Mouse (Mus musculus) cerebellum, adult 11 months (tissue): Measurements from ENCODE around the gene Bicc1.
A peak's percentile ranks its signal among the peaks of the same experiment; 100 is the strongest.

Experiments
- DNase-seq: peaks from one replicate; pipeline ENCODE4 v3.0.0; 2022

Bicc1 gene

DNA sequence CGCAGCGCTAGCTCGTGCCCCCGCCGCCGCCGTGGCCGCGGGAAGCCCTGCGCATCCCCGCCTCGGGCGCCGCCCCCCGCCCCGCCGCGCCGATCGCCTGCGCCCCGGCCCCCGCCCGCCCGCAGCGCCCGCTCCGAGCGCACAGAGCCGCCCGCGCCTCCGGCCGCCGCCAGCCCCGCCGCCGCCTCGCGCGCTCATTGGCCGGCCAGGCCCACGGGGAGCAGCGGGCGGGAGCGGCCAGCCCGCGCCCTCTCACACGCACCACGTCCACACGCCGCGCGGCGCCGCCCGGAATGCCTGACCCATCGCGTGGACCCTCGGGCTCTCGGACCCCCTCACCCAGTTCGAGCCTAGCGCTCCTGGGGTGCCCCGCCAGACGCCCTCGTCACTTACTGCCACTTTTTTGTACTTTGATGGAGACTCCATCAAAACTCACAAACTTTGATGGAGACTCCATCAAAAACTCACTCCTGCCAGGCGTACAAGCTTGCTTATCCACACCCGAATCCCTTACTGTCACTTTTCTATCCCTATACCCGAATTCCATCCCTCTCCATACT is at the start of gene Bicc1:
Gene Bicc1, minus strand, starts transcription at position 25 of the 560 bp plus-strand sequence.
- DNase-seq = no peak

DNA sequence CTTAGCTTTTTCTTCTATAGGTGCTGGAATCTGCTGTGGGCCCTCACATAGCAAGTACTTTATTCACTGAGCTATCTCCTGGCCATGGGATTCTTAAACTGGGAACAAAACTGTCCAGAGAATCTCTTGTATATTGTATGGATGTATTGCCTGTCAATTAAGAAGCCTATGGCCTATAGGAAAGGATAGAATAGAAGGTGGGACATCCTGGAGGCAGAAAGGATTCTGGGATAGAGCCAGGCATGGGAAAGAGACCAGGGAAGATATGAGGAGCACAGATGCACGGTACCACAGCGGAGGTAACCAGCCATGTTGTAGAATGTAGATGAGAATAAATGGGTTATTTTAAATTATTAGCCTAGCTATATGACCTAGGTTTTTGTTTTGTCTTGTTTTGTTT is 42.0 kb upstream of the Bicc1 start:
- DNase-seq = no peak

DNA sequence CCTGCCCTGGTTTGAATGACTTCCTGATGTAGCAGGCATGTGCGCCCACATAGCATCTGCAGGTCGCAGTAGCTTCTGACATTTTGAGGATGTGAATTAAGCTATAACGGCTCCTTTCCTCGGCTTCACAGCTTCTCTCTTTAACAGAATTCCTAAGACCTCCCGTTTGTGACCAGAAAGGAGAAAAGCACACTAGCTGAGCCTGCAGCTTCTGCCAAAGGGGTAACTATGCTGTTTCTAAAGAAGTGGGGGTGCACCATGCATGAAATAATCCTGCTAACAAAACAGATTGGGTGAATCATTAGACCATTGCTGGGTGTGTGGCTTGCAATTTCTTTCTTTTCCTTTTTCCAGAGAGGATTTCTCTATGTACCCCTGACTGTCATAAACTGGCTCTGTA is 41.5 kb upstream of the Bicc1 start:
- DNase-seq = no peak

DNA sequence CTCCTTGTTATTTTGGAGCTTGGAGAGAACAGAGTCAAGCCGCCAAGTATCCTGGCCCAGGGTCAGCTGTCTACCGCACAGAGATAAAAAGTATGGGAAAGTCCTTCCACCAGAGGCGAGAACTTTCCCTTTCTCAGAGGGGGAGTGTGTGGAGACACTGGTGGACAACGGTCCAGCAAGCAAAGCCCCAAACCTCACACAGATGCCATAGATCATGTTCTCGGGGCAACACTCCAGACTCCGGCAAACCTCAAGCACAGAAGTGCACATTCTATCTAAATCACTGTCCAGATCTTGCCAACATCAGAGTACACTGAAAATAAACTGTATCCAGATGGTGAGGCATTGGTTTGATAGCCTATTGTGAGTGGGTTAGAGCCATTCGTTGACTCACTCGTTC is 39.2 kb upstream of the Bicc1 start:
- DNase-seq = no peak

DNA sequence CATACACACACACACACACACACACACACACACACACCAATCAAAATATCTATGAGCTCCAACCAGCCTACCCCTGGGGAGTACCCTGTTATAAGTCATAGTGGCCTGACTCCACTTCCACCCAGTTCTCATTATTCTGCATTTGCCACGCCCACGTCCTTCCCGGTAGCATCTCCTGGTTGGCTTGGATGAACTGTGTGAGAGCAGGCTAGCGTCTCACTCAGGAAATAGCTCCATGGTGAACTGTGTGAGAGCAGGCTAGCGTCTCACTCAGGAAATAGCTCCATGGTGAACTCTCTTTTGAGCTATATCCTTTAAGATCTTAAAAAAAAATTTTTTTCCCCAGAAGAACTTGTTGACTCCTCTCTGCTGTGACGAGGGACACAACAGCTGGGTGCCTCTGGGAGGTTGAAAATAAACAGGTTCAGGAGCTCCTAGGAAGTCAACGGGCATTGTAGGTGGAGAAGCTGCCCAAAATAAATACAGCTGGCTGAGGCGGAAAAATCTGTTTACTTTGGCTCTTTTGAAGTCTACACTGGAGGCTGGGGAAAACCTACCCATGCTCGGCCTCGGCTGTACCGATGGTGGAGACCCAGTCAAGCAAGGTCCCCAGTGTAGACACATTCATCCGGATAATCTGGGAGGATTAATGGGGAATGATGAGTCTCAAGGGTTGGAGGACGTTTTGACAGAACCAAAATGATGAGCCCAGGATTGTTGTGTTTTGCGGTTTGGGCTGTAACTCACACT is 37.7 kb upstream of the Bicc1 start:
- DNase-seq = no peak

DNA sequence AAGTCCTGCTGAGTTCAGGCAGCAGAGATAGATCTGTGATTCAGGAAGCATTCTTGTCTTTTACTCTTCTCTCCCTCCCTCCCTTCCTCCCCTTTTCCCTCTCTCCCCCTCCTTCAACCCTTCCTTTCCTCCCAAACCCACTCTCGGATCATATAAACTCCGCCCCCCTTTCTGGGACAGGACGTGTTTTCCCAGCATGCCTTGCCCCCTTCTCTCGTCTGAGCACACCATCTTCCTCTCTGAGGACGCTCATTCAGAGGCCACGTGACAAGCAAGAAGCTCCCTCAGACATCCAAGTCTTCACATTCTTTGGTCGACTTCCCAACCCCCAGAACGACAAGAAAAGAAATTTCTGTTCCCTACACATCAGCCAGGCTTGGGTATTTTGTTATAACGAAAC is 36.0 kb upstream of the Bicc1 start:
- DNase-seq = no peak

DNA sequence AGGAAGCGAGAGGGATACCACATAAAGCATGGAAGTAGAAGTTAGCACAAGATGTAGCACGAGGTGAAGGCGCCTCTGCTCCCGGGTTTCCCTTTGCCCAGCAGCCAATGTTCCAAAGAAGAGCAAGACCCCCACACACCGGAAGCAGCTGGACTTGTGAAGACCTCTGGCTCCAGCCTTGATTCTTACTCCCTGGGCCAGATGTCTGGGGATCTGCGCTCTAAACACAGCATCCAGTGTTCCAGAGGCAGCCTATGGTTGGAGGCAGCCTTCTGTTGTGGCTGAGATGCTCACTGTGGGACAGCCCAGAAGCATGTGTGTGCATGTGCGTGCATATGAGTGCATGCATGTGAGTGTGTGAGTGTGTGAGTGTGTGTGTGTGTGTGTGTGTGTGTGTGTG is 35.2 kb upstream of the Bicc1 start:
- no peak for DNase-seq

DNA sequence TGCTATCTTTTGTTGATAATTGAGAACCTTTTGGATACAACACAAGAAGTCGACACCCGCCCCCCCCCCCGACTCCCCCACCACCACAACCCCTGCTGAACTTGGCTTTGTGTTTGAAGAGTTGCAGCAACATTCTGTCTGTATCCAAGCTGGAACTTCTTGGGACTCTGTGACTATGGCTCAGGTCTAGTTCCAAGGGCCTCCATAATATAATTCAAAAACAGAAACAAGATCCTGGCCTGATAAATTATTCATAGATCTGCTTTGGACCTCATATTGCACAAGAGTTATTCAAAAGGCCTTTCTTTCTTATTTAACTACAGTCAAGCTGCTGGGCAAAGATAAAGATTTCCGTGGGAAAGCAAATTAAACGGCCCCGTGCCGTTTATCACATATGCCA is 33.8 kb upstream of the Bicc1 start:
- DNase-seq = no peak

DNA sequence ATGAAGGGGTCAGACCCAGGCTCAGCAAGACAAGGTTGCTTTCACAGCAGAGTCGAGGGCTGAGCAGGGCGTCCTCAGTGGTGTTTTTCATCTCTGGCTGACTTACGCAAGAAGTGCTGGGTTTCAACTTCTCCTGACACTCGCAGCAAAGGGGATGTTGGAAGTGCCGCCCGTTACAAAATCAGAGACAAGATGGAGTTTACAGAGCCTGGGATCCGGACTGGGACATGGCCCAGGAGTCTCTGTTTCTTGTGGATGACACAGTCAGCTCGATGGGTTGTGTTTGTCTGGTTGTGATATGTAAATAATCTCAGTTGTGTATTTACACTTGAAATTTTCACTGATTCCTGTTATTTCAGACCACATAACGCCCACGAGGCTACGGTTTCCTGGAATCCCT is 33.4 kb upstream of the Bicc1 start:
- no peak for DNase-seq

DNA sequence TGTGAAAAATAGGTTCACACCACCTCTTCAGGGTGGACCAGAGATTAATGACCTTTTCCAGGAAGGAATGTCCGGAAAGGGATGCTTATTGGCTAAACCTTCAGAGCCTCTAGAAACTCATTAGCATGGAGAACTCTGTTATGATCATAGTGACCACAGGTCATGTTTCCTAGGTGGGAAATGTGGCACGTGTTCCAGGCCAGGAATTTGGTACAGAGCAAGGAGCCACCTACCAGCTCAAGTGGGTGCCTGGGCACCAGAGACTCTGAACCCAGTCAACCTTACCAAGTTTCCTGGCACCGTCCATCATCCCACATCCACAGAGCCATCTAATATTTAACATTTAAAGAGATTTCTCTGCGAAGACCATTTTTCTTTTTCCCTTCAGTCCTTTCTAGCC is 29.2 kb upstream of the Bicc1 start:
- DNase-seq = no peak

DNA sequence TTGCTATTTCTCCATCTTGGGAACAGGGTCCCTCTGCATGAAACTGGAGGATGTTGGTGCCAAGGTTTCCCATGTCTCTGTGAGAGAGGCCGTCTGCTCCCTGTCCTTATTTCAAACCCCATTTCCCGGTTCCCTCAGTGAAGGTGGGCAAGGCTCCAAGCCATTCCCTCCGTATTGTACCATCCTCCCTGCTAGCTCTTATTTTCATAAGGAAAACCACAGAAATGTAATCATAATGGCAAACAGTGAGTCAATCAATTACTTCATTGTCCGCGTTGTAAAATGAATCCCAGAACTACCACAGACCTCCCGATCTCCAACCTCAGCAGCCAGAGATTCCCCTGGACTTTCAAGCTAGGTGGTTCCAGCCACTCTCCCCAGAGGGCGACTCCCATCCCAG is 25.6 kb upstream of the Bicc1 start:
- no peak for DNase-seq

DNA sequence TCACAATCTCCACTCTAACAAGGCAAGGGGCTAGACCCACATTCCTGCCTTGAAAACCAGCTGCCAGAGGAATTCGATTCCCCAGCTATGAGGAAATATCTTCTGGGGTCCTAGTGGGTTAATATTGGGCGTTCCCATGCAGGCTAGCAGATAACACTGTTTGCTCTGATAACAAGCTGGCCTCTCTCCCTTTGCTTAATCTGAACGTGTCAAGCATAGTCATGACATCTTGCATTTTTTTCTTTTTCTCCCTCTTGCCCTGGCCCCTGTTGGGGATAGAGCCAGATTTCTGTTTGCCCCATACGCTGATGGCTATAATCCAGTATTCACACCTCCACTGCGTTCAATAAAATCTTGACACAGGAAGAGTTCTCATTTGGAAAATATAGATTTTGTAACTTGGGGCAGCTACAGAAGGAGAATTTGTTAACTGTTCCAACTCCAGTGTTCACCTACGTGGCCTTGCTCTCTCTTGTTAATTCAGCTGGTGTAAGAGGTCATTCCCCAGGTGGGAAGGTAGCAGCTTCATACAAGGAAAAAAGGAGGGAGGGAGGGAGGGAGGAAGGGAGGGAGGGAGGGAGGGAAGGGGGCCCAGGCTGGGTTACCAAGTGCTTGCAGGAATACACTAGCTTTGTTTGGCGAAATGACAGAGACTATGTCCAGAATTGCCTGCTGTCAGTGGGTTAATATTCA is 24.0 kb upstream of the Bicc1 start:
- no peak for DNase-seq

DNA sequence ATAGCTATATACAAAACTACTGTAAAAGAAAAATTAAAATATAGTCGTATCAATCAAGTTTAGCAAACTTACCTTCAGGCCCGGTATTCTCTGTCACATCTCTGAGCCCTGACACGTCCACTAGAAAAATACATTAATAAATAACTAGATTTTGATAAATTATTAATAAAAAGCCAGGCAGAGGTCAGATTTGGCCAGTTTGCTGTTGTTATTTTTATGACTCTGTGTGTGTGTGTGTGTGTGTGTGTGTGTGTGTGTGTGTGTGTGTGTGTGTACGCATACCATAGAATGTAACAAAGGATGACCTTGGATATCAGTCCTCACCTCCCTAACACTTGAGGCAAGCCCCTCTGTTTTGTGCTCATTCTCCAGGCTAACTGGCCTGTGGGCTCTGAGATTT is 22.4 kb upstream of the Bicc1 start:
- DNase-seq = no peak

DNA sequence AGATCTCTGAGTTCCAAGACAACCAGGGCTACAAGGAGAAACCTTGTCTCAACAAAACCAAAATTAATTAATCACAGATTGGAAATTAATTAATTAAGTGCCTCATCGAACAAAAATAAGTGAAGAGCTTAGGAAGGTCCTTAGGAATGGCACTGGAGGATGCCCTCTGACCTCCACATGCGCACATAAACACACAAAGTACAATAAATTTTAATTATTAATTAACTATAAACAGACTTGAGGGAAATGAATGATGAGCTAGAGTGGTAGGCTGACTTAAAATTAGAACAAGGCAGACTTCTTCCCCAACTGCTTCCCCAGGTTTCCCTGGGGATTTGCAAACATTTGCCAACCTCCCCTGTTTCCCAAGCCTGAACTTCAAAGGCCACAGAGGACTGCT is 21.6 kb upstream of the Bicc1 start:
- no peak for DNase-seq

DNA sequence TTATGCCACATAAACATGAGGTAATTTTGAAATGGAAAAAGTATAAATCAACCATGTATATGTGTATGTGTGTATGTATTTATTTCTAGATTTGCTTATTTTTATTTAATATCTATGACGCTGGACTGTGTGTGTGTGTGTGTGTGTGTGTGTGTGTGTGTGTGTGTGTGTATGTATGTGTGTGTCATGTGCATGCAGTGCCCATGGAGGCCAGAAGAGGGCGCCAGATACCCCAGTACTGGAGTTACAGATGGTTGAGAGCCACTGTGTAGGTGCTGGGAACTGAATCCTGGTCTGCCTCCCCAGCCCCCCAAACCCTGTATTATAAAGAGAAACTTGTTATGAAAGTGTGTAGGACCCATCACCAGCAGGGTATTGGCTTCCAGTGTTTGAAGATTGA is 20.6 kb upstream of the Bicc1 start:
- DNase-seq = no peak

DNA sequence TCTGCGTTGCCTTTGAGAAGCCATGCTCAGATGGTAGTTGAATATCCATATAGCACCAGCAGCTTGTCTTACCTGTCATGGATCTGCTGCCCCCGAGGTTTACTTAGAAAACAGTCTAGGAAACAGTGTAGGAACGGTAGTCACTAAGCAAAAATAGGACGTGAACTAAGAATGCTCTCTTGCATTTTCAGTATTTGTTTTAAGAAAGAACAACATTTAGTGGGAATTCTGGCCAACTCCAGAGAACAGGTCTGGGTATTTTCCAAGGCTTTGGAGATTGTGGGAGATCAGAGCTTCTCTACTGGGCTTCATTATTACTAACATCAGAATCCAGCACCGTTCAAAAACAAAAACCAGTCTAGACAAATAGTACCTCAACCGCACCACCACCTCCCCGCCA is 17.7 kb upstream of the Bicc1 start:
- DNase-seq = no peak

DNA sequence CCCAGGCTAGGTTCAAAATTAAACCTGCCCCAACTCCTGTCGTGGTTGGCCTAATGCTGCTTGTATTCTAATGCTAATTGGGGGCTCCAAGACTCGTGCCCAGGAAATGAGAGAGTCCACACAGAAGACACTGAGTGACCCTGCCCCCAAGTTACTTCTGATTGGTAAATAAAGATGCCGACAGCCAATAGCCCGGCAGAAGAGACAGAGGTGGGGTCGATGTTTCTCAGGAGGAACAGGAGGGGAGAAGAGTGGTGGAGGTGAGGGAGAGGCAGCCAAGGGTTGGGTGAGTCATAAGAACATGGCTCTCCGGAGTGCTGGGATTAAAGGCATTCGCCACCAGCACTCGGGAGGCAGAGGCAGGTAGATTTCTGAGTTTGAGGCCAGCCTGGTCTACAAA is 16.8 kb upstream of the Bicc1 start:
- DNase-seq = no peak

DNA sequence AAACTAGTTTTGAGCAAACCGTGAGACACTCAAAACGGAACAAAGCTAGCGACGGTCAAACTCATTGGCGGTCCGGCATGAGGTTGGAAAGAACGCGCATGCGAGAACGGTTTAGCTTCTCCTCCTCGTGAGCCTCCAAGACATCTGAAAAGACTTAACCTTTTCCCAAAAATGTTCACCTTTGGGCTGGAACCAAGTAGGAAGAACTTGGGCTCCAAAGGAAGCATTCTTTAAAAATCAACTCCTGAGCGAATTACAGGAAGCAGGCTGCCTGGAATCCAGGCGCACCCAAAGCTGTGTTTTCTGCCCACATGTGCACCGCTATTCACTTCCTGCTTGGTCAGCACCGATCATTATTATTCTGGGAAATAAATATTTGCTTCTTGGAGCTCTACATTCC is 15.8 kb upstream of the Bicc1 start:
- DNase-seq = no peak

DNA sequence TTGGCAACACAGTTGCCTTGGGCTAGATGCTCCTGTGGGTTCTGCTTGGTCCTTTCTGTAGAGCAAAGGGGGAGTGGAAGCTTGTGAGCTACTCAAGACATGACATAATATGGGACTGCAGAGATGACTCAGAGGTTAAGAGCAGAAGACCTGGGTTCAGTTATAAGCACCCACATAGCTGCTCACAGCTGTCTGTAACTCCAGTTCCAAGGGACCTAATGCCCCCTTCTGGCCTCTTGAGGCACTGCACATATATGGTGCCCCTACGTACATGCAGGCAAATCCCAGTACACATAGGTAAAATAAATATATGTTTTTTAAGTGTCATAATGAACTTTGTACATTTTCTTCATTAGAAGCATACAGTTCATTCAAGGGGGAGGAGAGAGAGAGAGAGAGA is 11.9 kb upstream of the Bicc1 start:
- DNase-seq = no peak

DNA sequence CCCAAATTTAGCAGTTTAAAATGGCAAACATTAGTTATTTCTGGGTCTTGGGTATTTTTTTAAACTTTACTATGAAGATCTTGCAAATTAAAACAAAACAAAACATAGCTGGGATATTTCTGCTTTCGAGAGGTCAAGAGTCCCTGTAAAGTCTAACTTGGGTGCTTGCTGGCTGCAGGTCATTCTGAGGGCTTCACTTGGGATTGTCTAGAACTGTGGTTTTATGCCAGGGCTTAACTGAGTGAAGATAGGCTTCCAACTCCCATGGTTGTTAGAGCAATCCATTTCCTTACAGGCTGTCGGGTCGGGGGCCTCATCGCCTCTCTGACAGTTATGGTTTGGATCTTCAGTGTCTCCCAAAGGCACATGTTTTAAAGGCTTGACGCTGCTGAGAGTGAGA is 11.3 kb upstream of the Bicc1 start:
- no peak for DNase-seq

DNA sequence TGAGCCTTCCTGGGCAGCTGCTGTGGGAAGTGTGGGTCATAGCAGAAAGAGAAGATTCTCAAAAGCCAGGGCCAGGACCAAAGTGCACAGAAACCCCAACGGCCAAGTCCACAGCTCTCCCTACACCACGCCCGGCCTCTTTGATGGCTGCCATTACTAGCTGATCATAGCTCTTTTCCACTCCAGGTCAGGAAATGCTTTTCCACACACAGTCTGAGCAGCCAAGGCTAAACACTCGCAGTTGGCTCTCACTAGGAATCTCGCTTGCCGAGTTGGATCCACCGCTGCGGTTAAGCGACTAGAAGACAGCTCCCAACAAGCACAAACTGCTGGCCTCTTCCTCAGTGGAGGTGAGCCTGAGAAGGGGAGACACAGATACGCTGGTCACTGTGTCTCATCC is 10.3 kb upstream of the Bicc1 start:
- no peak for DNase-seq

DNA sequence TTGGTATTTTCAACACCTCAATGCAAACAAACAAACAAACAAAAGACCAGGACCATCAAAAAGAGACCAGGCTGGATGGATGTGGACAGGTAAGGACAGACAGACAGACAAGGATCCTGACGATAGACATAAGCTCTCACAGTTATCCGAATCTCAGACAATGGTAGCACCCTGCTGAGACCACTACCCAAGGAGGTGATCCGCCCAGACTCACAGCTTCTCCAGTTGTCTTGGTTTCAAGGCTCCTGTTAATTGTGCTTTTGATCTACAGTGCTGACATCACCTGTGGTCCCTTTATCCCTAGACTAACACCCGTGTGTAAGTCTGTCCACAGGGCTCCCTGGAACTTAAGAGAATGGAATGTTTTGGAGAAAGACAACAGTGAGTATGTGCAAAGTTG is 9.7 kb upstream of the Bicc1 start:
- no peak for DNase-seq

DNA sequence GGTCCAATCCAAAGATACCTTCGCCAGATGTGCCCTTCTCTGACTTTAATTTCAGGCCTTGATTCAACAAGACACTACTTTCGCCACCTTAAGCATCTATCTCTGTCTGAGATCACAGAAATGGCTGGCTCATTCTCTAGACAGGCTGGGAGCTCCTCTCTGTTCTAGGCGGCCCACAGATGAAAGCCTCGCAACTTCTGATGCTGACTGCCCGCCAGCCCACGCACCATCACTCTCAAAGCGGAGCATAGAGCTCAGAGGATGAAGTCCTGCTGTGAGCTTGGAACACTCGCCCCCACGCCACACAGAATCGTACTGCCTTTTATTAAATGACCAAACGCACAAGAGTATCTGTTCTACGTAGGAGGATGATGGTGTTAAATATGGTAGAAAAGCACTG is 949 bp upstream of the Bicc1 start:
- no peak for DNase-seq

DNA sequence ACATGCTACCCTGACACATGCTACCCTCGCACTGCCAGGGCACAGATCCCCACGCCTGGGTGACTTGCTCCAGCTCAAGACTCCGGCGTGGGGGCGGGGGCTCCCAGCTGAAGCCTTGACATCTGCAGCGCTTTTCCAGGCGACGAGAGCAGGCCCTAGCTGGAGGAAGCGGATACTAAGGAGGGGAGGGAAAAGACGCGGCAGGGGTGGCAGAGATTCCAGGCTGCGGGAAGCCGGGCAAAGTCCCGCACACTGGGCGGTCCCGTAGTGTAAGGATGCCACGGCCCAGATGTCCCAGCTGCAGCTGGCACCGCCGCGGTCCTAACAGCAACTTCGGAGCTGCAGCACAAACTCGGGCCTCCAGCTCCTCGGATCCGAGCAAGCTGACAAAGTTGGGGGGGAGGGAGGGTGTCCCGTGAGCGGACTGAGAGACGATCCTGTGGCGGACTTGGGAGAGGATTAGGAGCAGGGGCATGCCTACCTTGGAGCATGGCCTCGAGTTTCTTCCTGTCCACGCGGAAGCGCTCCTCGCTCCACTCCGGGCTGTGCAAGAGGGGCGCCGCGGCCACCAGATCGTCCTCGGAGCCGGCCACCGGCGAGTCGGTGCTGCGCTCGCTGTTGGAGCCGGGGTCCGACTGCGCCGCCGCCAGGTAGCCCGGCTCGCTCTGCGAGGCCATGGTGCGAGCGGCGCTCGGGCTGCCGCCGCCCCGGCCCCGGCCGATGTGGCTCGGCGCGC is 392 bp downstream of the Bicc1 start:
- peak; percentile 1 for DNase-seq
